Mouse (Mus musculus): ENCODE measurements around the gene Spop.

GRCm38 (mm10) chr11:95520456-95521072 is 106.7 kb downstream of the Spop start:
- TF ChIP-seq CTCF (IDR thresholded peaks at IDR 0.05; ENCODE audit: extremely low read depth, insufficient read length, insufficient replicate concordance, low read depth, low read length) (peak; percentile 98), POLR2A (IDR thresholded peaks at IDR 0.05; ENCODE audit: low read depth, low read length) (no peak)

Measured in small intestine, adult 2 months (tissue).